Mouse (Mus musculus) bone marrow, adult 2 months (tissue): ENCODE results near the gene Eed.

ENCODE experiments used
- CTCF ChIP-seq: fragments of 200-500 bp; IDR thresholded peaks from 2 replicates; pipeline ENCODE4 v1.5.1; 2011; ENCODE audit warnings: low read length, control low read depth; ENCODE audit not compliant: control insufficient read depth, insufficient read depth
- POLR2A ChIP-seq: fragments of 200-500 bp; IDR thresholded peaks from 2 replicates; pipeline ENCODE4 v1.6.1; 2011; ENCODE audit warnings: low read depth, mild to moderate bottlenecking, control low read depth, low read length, borderline replicate concordance; ENCODE audit not compliant: control insufficient read depth

- TF ChIP-seq POLR2A (no peak), CTCF (no peak)
Measured at GRCm38 (mm10) chr7:89913432-89914158, 67.2 kb downstream of the Eed start.
